Comparison of ENCODE assay signal across 8 mouse cellular contexts in genomic region chr14:54492345-54493131, GRCm38 (mm10). TPM values are rescaled to one million over a fixed set of nuclear protein-coding genes. Genes with fewer than 3 reads are reported as not detected.
DNase-seq lines count a peak whose midpoint lies in the region; ATAC-seq and TF ChIP-seq lines count a peak whose summit lies in the region.

No protein-coding gene starts in this region.

- no peaks in the 10 kb centered on the region for H3K9me3 ChIP-seq in forebrain, embryonic 13.5 days (replicated peaks)
- no peaks in the 10 kb centered on the region for H3K9me3 ChIP-seq in forebrain, embryonic 12.5 days
- no peaks in the 10 kb centered on the region for H3K9me3 ChIP-seq in intestine, embryonic 16.5 days (ENCODE audit: control insufficient read depth, low read length)

- 0 out of 2 replicates have a peak, but pooled peaks have one; percentile 41 for ATAC-seq in forebrain, embryonic 13.5 days
- no peak for ATAC-seq in forebrain, embryonic 12.5 days (ENCODE audit: low FRiP score)
- peak; percentile 65; the same call in 1 of the 2 replicates for ATAC-seq in intestine, embryonic 16.5 days

- no peak overlapping the region for H3K4me2 ChIP-seq in forebrain, embryonic 13.5 days
- no peak overlapping the region for H3K4me2 ChIP-seq in forebrain, embryonic 12.5 days
- H3K4me2 ChIP-seq in intestine, embryonic 16.5 days (ENCODE audit: low read depth, low read length): no peak overlapping the region

- TF ChIP-seq CTCF in thymus, adult 2 months (IDR thresholded peaks at IDR 0.05; ENCODE audit: borderline replicate concordance, control insufficient read depth, extremely low read depth, insufficient read depth, low read length, poor library complexity): no peak

- H3K36me3 ChIP-seq in forebrain, embryonic 13.5 days (ENCODE audit: poor library complexity, severe bottlenecking): no peaks in the 10 kb centered on the region
- no peaks in the 10 kb centered on the region for H3K36me3 ChIP-seq in forebrain, embryonic 12.5 days (replicated peaks)
- no peaks in the 10 kb centered on the region for H3K36me3 ChIP-seq in thymus, adult 2 months (ENCODE audit: control insufficient read depth, insufficient read depth, low read length)
- H3K36me3 ChIP-seq in intestine, embryonic 16.5 days (ENCODE audit: control insufficient read depth, insufficient read depth, low read length): no peaks in the 10 kb centered on the region

- no peak for TF ChIP-seq POLR2A in thymus, adult 2 months (IDR thresholded peaks at IDR 0.05; ENCODE audit: control insufficient read depth, extremely low read depth, insufficient read depth, low read length, poor library complexity)

- H3K4me1 ChIP-seq in forebrain, embryonic 13.5 days: no peaks in the 10 kb centered on the region
- no peaks in the 10 kb centered on the region for H3K4me1 ChIP-seq in forebrain, embryonic 12.5 days
- H3K4me1 ChIP-seq in thymus, adult 2 months (replicated peaks; ENCODE audit: control insufficient read depth, insufficient read depth, low read length): peaks cover 3% of the 10 kb centered on the region
- no peaks in the 10 kb centered on the region for H3K4me1 ChIP-seq in intestine, embryonic 16.5 days (ENCODE audit: control insufficient read depth, insufficient read depth, low read length)

- no peak overlapping the region for H3K27ac ChIP-seq in forebrain, embryonic 13.5 days
- H3K27ac ChIP-seq in forebrain, embryonic 12.5 days: no peak overlapping the region
- H3K27ac ChIP-seq in thymus, adult 2 months (ENCODE audit: control insufficient read depth, insufficient read depth, low read length): peak overlapping the region; percentile 28
- H3K27ac ChIP-seq in intestine, embryonic 16.5 days (ENCODE audit: low read length): no peak overlapping the region

- no peaks in the 10 kb centered on the region for H3K27me3 ChIP-seq in forebrain, embryonic 13.5 days
- H3K27me3 ChIP-seq in forebrain, embryonic 12.5 days: peaks cover 3% of the 10 kb centered on the region; the same call in 1 of the 2 replicates
- H3K27me3 ChIP-seq in thymus, adult 2 months (ENCODE audit: control insufficient read depth, insufficient read depth, low read length): no peaks in the 10 kb centered on the region
- H3K27me3 ChIP-seq in intestine, embryonic 16.5 days (replicated peaks; ENCODE audit: control insufficient read depth, insufficient read depth, low read length): no peaks in the 10 kb centered on the region

- no peak overlapping the region for H3K4me3 ChIP-seq in forebrain, embryonic 13.5 days
- H3K4me3 ChIP-seq in forebrain, embryonic 12.5 days (replicated peaks): no peak overlapping the region
- H3K4me3 ChIP-seq in thymus, adult 2 months (ENCODE audit: control insufficient read depth, insufficient read depth, low read length): no peak overlapping the region
- H3K4me3 ChIP-seq in intestine, embryonic 16.5 days (ENCODE audit: low read length): no peak overlapping the region

- 68% methylated on average over 18 of the region's 18 CpGs for WGBS in forebrain, embryonic 13.5 days
- WGBS in forebrain, embryonic 12.5 days: 66% methylated on average over 18 of the region's 18 CpGs
- 62% methylated on average over 18 of the region's 18 CpGs for WGBS in thymus, adult 2 months
- 67% methylated on average over 18 of the region's 18 CpGs for WGBS in intestine, embryonic 16.5 days

- DNase-seq in thymus, adult 2 months: peak; percentile 23
- no peak for DNase-seq in thymus, adult 18-20 months
- DNase-seq in telencephalon, adult 2 months (ENCODE audit: low read depth, low spot score): peak; percentile 50
- no peak for DNase-seq in heart, adult 11 months
- no peak for DNase-seq in kidney, adult 11 months

- no peak overlapping the region for H3K9ac ChIP-seq in forebrain, embryonic 13.5 days
- H3K9ac ChIP-seq in forebrain, embryonic 12.5 days: no peak overlapping the region
- no peak overlapping the region for H3K9ac ChIP-seq in intestine, embryonic 16.5 days (ENCODE audit: low read depth, low read length)

RNA-seq across cellular contexts. Expression of gene Rem2, which starts 16.6 kb away (rescaled TPM):
- 24.2 and 24.4 TPM in 2 replicates for polyA plus RNA-seq in forebrain, embryonic 13.5 days (2015; fragmentation: Nextera tagmentation; extraction: Ambion mirVana)
- 26.1 and 29.9 TPM in 2 replicates for polyA plus RNA-seq in forebrain, embryonic 12.5 days (2016; fragmentation: Nextera tagmentation; extraction: Ambion mirVana)
- 0.82 and 1.00 TPM in 2 replicates for polyA plus RNA-seq in thymus, adult 2 months (2012; rRNA removed)
- polyA plus RNA-seq in intestine, embryonic 16.5 days (2015; fragmentation: Nextera tagmentation; extraction: Ambion mirVana): 1.2 and 1.6 TPM in 2 replicates

RNA-seq across cellular contexts. Expression of gene Prmt5, which starts 24.8 kb away (rescaled TPM):
- polyA plus RNA-seq in forebrain, embryonic 13.5 days (2015; fragmentation: Nextera tagmentation; extraction: Ambion mirVana): 107 and 113 TPM in 2 replicates
- 122 and 125 TPM in 2 replicates for polyA plus RNA-seq in forebrain, embryonic 12.5 days (2016; fragmentation: Nextera tagmentation; extraction: Ambion mirVana)
- polyA plus RNA-seq in thymus, adult 2 months (2012; rRNA removed): 48.9 and 50.5 TPM in 2 replicates
- 67.2 and 71.8 TPM in 2 replicates for polyA plus RNA-seq in intestine, embryonic 16.5 days (2015; fragmentation: Nextera tagmentation; extraction: Ambion mirVana)

RNA-seq across cellular contexts. Expression of gene Lrp10, which starts 28.6 kb away (rescaled TPM):
- polyA plus RNA-seq in forebrain, embryonic 13.5 days (2015; fragmentation: Nextera tagmentation; extraction: Ambion mirVana): 19.9 and 24.4 TPM in 2 replicates
- polyA plus RNA-seq in forebrain, embryonic 12.5 days (2016; fragmentation: Nextera tagmentation; extraction: Ambion mirVana): 26.2 and 29.8 TPM in 2 replicates
- 308 and 317 TPM in 2 replicates for polyA plus RNA-seq in thymus, adult 2 months (2012; rRNA removed)
- 53.4 and 65.3 TPM in 2 replicates for polyA plus RNA-seq in intestine, embryonic 16.5 days (2015; fragmentation: Nextera tagmentation; extraction: Ambion mirVana)

Comparison
In these comparisons a context has a peak if more than half of its experiments do, and no peak if none do; other contexts are left out.
1. DNase-seq: peak in thymus, adult 2 months (single experiment) and telencephalon, adult 2 months (single experiment); none in thymus, adult 18-20 months (0 of 2), heart, adult 11 months (single experiment) and kidney, adult 11 months (single experiment).